Mouse (Mus musculus) lung, postnatal 0 days (tissue): Measurements from ENCODE around the gene Banf1. TPM values are rescaled to one million over a fixed set of nuclear protein-coding genes. Genes with fewer than 3 reads are reported as not detected.
"Not testable (repeated sequence)": the region's sequence is repeated elsewhere in the genome, so short reads cannot be mapped to it uniquely, and the experiment has no call there.

Source experiments
- ATAC-seq: fragments of 200-750 bp; cut with Nextera tagmentation; 2 replicates; pipeline ENCODE4 v1.8.0; 2017; ENCODE audit warnings: moderate library complexity
- DNase-seq: peaks from one replicate; pipeline ENCODE4 v3.0.0-alpha.2; 2016; ENCODE audit warnings: low spot score
- H3K27ac ChIP-seq: fragments of 300-500 bp; sonication (generic); 2 replicates; pipeline ENCODE4 v1.5.1; 2014; ENCODE audit warnings: antibody characterized with exemption, mild to moderate bottlenecking, low read length, mixed read lengths
- H3K27me3 ChIP-seq: fragments of 300-500 bp; sonication (generic); replicated peaks from 2 replicates; pipeline ENCODE4 v1.6.1; 2014; ENCODE audit warnings: low read length, mixed read lengths; ENCODE audit not compliant: insufficient read depth
- H3K36me3 ChIP-seq: fragments of 300-500 bp; sonication (generic); 2 replicates; pipeline ENCODE4 v1.6.1; 2014; ENCODE audit warnings: low read length, mixed read lengths; ENCODE audit not compliant: insufficient read depth
- H3K4me1 ChIP-seq: fragments of 300-500 bp; sonication (generic); 2 replicates; pipeline ENCODE4 v1.6.1; 2014; ENCODE audit warnings: antibody characterized with exemption, low read depth, low read length, mixed read lengths; ENCODE audit not compliant: insufficient read depth
- H3K4me2 ChIP-seq: fragments of 300-500 bp; sonication (generic); replicated peaks from 2 replicates; pipeline ENCODE4 v1.6.1; 2014; ENCODE audit warnings: low read depth, mild to moderate bottlenecking, low read length, moderate library complexity, mixed read lengths
- H3K4me3 ChIP-seq: fragments of 300-500 bp; sonication (generic); 2 replicates; pipeline ENCODE4 v1.5.1; 2014; ENCODE audit warnings: low read depth, low read length
- H3K9ac ChIP-seq: fragments of 300-500 bp; sonication (generic); replicated peaks from 2 replicates; pipeline ENCODE4 v1.6.1; 2014; ENCODE audit warnings: low read depth, mild to moderate bottlenecking
- H3K9me3 ChIP-seq: fragments of 300-500 bp; sonication (generic); 2 replicates; pipeline ENCODE4 v1.6.1; 2016; ENCODE audit warnings: low read length, mixed read lengths
- CTCF ChIP-seq: IDR thresholded peaks from 2 replicates; pipeline ENCODE4 v1.5.1; 2016; ENCODE audit warnings: antibody characterized with exemption, mild to moderate bottlenecking
- EP300 ChIP-seq: IDR thresholded peaks from 2 replicates; pipeline ENCODE4 v1.6.1; 2016; ENCODE audit warnings: antibody characterized with exemption, mild to moderate bottlenecking, control low read depth
- WGBS: fragments of 180-500 bp; shearing (Covaris S2); extraction: QIAGEN DNeasy Blood & Tissue Kit; methylation state at CpG from one replicate; pipeline ENCODE4 v1.1.7; 2014; 5-methylcytosine and 5-hydroxymethylcytosine counted together
- polyA plus RNA-seq: library from polyadenylated mRNA; unstranded; fragments of >200 nt; fragmentation: Nextera tagmentation; extraction: Ambion mirVana; gene quantifications from 2 replicates; pipeline ENCODE4 v1.2.1, GENCODE M21; 2015

The Banf1 gene
- polyA plus RNA-seq, 1 experiment from 2014 or later, result 191 TPM

DNA sequence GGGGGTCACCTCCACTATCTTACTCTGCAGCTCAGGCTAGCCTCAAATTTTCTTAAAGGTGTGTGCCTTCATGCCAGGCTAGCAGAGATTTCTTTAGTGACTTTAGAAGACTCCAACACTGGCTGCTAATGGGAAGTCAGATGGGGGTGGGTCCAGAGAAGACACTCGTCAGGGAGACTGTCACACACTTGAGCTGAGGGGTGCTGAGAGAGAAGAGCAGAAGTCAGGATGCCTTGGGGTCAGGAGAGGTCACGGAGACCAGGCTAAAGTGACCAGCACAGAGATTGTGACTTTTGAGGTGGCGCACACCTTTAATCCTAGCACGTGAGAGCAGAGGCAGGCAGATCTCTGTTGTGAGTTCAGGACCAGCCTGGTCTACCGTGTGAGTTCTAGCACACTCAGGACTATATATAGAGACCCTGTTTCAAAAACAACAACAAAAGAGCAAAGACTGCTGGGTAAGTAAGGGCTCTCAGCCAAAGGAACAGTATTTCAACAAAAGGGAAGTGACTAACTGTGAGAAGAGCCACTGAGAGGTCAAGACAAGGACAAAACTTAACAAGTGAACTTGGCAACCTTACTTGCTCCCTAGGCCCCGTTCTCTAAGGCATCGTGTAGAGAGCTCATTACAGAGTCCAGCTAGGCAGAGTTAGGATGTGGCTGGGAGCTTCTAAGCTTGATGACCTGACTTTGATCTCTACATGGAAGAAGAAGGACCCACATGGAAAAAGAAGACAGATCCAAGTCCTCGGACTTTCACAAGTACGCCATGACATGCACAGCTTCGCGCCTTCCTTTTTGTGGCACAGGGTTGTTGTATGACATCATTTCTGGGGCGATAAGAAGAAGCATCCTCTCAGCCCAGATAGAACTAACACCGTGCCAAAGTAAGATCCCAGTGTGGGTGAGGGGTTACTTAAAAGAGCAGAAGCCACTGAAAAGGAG is 41.4 kb upstream of the Banf1 start:
- DNase-seq, result peak; percentile 92
- 58% methylated on average over 13 of the region's 13 CpGs for WGBS
- TF ChIP-seq CTCF, result no peak
- peak; percentile 57; the same call in 1 of the 2 replicates for TF ChIP-seq EP300
- Histone ChIP-seq H3K9me3 (no peaks in the 10 kb centered on the region), H3K4me2 (no peak overlapping the region), H3K4me3 (no peak overlapping the region), H3K27ac (peak overlapping the region; percentile 99), H3K4me1 (no peaks in the 10 kb centered on the region), H3K36me3 (no peaks in the 10 kb centered on the region), H3K27me3 (no peaks in the 10 kb centered on the region), H3K9ac (no peak overlapping the region)
- ATAC-seq, result peak; percentile 43

DNA sequence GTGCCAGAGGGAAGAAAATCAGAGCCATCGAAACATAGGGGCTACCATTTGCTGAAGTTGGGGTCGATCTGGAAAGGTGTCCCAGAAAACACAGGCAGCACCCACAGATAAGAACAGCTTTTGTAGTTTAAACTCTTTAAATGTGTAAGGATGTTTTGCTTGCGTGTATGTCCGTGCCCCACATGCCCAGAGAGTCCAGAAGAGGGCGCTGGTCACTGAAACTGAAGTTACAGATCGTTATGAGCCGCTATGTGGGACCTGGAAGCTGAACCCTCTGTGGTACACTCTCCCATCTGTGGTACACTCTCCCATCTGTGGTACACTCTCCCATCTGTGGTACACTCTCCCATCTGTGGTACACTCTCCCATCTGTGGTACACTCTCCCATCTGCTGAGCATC is 40.2 kb upstream of the Banf1 start:
- Histone ChIP-seq H3K27ac (peak overlapping the region; percentile 99), H3K4me1 (no peaks in the 10 kb centered on the region), H3K27me3 (no peaks in the 10 kb centered on the region), H3K4me2 (peak overlapping the region; percentile 74), H3K36me3 (no peaks in the 10 kb centered on the region), H3K4me3 (peak overlapping the region; percentile 61), H3K9ac (peak overlapping the region; percentile 86), H3K9me3 (no peaks in the 10 kb centered on the region)
- DNase-seq (peak; percentile 90), ATAC-seq (peak; percentile 74)
- TF ChIP-seq EP300 (no peak), CTCF (peak; percentile 80)
- WGBS, result 10% methylated on average over 7 of the region's 7 CpGs

DNA sequence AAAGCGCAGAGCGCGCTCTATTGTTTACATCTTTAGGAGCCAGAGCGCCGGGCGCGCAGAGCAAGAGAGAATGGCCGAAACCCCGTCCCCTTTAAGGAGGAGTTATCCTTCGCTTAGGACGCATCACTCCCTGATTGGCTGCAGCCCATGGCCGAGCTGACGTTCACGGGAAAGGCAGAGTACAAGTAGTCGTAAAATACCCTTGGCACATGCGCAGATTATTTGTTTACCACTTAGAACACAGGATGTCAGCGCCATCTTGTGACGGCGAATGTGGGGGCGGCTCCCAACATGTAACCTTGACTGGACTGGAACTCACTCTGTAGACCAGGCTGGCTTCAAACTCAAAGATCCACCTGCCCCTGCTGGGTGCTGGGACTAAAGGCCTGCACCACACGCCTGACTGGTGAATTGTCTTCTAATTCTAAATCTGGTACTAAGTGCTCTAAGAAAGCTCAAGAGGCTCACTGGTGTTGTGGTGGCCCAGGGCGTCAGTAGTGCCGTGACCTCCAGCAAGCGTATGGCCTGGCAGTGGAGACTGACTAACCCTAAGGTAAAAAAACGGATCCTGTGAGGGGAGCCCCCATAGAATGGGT is 39.7 kb upstream of the Banf1 start:
- TF ChIP-seq CTCF (peak; percentile 19), EP300 (0 out of 2 replicates have a peak, but pooled peaks have one; percentile 41)
- not testable (repeated sequence) for H3K4me1 ChIP-seq, H3K36me3 ChIP-seq, H3K27me3 ChIP-seq, H3K9me3 ChIP-seq
- H3K4me3 ChIP-seq, result peak overlapping the region; percentile 61
- peak overlapping the region; percentile 74 for H3K4me2 ChIP-seq
- DNase-seq, result peak; percentile 72
- H3K9ac ChIP-seq, result peak overlapping the region; percentile 86
- H3K27ac ChIP-seq, result peak overlapping the region; percentile 99
- peak; percentile 71 for ATAC-seq
- WGBS, result 26% methylated on average over 22 of the region's 25 CpGs

GRCm38 (mm10) chr19:5405924-5406323 is 39.0 kb upstream of the Banf1 start:
- no peak for TF ChIP-seq EP300
- TF ChIP-seq CTCF, result 0 out of 2 replicates have a peak, but pooled peaks have one; percentile 13
- H3K4me1 ChIP-seq, result no peaks in the 10 kb centered on the region
- peak overlapping the region; percentile 19; the same call in 1 of the 2 replicates for H3K9ac ChIP-seq
- H3K27me3 ChIP-seq, result no peaks in the 10 kb centered on the region
- no peaks in the 10 kb centered on the region for H3K9me3 ChIP-seq
- peak overlapping the region; percentile 80 for H3K27ac ChIP-seq
- peak overlapping the region; percentile 48 for H3K4me2 ChIP-seq
- 21% methylated on average over 7 of the region's 7 CpGs for WGBS
- ATAC-seq (no peak), DNase-seq (peak; percentile 70)
- peak overlapping the region; percentile 27 for H3K4me3 ChIP-seq
- H3K36me3 ChIP-seq, result no peaks in the 10 kb centered on the region

GRCm38 (mm10) chr19:5402293-5402692 is 35.3 kb upstream of the Banf1 start, which contains the start of gene Tsga10ip:
Gene Tsga10ip (minus strand): TSS chr19:5402526.
- Histone ChIP-seq H3K36me3 (no peaks in the 10 kb centered on the region), H3K4me3 (no peak within 1 kb of the TSS), H3K27ac (0 out of 2 replicates have a peak within 1 kb of the TSS, but pooled peaks have one; percentile 14), H3K9ac (no peak within 1 kb of the TSS), H3K4me1 (no peaks in the 10 kb centered on the region), H3K27me3 (no peaks in the 10 kb centered on the region), H3K4me2 (no peak within 1 kb of the TSS), H3K9me3 (no peaks in the 10 kb centered on the region)
- no peak for TF ChIP-seq EP300
- TF ChIP-seq CTCF, result peak; percentile 25
- no peak; the same call in 1 of the 2 replicates for ATAC-seq
- 59% methylated on average over 8 of the region's 8 CpGs for WGBS
- DNase-seq, result peak; percentile 59

- H3K27ac ChIP-seq, H3K9me3 ChIP-seq, H3K4me1 ChIP-seq, H3K36me3 ChIP-seq, H3K9ac ChIP-seq, H3K27me3 ChIP-seq, ATAC-seq, DNase-seq, H3K4me3 ChIP-seq, H3K4me2 ChIP-seq: not testable (repeated sequence)
- WGBS, result 65% methylated on average over 3 of the region's 4 CpGs
Measured at GRCm38 (mm10) chr19:5401073-5401472, 34.1 kb upstream of the Banf1 start.
